Mouse (Mus musculus) spleen, postnatal 0 days (tissue): ENCODE measurements around the gene Tmem138. TPM values are rescaled to one million over a fixed set of nuclear protein-coding genes. Genes with fewer than 3 reads are reported as not detected.

Experiments
- polyA plus RNA-seq: library from polyadenylated mRNA; unstranded; fragments of >200 nt; fragmentation: Nextera tagmentation; extraction: Ambion mirVana; gene quantifications from 2 replicates; pipeline ENCODE4 v1.2.1, GENCODE M21; 2015

Tmem138 gene
- 20.1 and 22.3 TPM in 2 replicates for polyA plus RNA-seq

DNA sequence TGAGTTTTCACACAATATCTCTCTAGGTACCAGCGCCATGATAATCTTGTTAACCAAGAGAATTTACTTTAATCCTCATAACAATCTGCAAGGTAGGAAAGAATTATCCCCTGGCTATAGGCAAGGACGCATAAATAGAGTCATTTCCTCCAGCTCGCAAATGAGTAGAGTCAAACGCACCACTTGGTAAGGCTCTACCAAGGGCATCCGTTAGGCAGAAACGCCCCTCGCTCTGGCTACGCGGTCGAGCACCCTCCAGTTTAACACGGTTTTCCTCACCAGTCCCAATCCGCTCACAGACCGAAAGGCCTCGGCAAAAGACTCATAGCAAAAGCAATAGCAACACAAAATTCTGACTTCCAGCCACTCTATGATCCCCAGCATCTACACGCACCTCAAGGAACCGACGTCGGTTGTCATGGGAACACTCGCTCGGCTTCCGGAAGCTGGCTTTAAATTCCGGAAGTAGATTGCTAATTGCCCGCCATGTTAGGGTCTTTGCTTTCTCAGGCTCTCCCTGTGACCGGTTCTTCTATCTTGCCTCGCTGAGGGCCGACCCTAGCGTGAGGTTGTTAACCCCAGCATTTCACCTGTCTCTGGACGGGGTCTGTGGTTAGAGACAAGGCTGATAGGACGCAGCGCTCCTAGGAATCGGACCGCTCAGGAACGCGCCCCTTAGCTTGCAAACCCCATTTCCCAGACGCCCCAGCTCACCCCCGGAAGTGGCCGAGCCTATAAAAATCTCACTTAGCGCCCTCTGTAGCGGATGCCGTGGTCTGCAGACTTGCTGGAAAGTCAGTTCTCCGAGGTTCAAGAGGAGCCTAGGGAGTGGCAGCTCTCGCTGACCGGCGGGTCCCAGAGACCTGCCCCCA is at the start of gene Tmem138, which contains the start of gene Cyb561a3:
Gene Tmem138, minus strand, starts transcription at position 673 of the 872 bp plus-strand sequence.
Gene Cyb561a3, plus strand, starts transcription at position 483 of the 872 bp plus-strand sequence.

GRCm38 (mm10) chr19:10605293-10605900 is 28.2 kb upstream of the Tmem138 start, which contains the start of the genes Ddb1 and Tkfc:
Gene Ddb1 (plus strand): TSS chr19:10605327.
Gene Tkfc (minus strand): TSS chr19:10605654.

DNA sequence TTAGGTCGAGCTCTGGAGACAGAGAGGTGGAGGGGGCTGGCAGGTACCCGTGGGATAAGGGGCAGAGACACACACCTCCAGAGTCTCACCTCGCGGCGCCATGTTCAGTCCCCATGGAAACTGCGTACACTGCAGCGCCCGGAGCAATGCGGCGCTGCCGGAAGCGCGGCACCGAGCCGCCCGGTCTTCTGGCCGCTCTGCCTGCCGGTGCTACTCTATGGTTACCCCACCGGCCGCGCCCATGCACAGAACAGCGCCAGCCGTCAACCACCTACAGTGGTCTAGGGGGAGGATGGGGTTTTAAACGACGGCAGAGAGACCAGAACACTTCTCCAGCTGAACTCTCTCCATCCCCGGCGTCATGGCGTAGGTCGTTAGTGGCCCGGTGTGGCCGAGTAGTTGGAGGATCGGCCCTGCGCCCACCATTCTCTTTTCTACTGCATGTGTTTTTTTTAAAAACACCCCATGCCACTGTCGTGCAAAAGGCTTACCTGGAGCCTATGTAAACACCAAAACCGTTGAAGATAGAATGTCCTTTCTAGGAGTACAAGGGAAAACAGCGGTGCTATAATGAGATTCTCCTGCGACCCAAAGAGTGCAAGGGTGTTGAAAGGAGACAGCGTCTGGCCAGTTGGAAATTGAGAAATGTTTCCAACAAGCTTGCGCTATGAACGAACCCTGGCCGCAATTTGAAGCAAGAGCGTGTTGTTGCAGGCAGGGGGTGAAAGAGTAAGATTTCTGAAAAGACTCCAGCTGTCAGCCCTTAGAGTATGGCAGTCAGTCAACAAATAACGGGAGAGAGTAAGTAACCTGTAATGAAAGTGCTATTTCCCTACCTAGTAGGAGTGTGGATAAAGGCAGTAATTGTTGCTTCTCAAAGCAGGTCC is 21.3 kb downstream of the Tmem138 start, which contains the start of gene Tmem216:
Gene Tmem216, minus strand, starts transcription at position 615 of the 887 bp plus-strand sequence.

GRCm38 (mm10) chr19:10525910-10526309 is 51.3 kb downstream of the Tmem138 start, which contains the start of gene Sdhaf2:
Gene Sdhaf2 (minus strand): TSS chr19:10526142.

GRCm38 (mm10) chr19:10525106-10525901 is 51.9 kb downstream of the Tmem138 start, which contains the start of gene Cpsf7:
Gene Cpsf7 (plus strand): TSS chr19:10525266.

Other genes with a start within 250 kb of the Tmem138 start
- gene Syt7, start 188.3 kb downstream of the Tmem138 start, polyA plus RNA-seq, result 0.16 and 0.28 TPM in 2 replicates
- 0.13 and 0.22 TPM in 2 replicates for gene Lrrc10b, start 119.9 kb downstream of the Tmem138 start, polyA plus RNA-seq
- gene Ppp1r32, start 94.4 kb downstream of the Tmem138 start, polyA plus RNA-seq, result 0.16 and 0.19 TPM in 2 replicates
- 17.7 and 22.0 TPM in 2 replicates for gene Cpsf7, start 52.1 kb downstream of the Tmem138 start, polyA plus RNA-seq
- gene Sdhaf2, start 51.2 kb downstream of the Tmem138 start, polyA plus RNA-seq, result 36.7 and 44.0 TPM in 2 replicates
- gene Tmem216, start 21.1 kb downstream of the Tmem138 start, polyA plus RNA-seq, result 23.3 and 25.9 TPM in 2 replicates
- gene Cyb561a3, start 190 bp downstream of the Tmem138 start, polyA plus RNA-seq, result 17.8 and 25.7 TPM in 2 replicates
- 127 and 136 TPM in 2 replicates for gene Ddb1, start 28.0 kb upstream of the Tmem138 start, polyA plus RNA-seq
- gene Tkfc, start 28.3 kb upstream of the Tmem138 start, polyA plus RNA-seq, result 4.8 and 5.8 TPM in 2 replicates
- 0.35 and 1.0 TPM in 2 replicates for gene Vwce, start 56.9 kb upstream of the Tmem138 start, polyA plus RNA-seq
- gene Pga5, start 100.7 kb upstream of the Tmem138 start, polyA plus RNA-seq, result 0.45 and 1.4 TPM in 2 replicates
- 14.7 and 15.2 TPM in 2 replicates for gene Vps37c, start 111.4 kb upstream of the Tmem138 start, polyA plus RNA-seq
- 0.32 and 0.67 TPM in 2 replicates for gene Cd5, start 161.6 kb upstream of the Tmem138 start, polyA plus RNA-seq